Mouse (Mus musculus) right cerebral cortex, adult 18-20 months (tissue): ENCODE measurements around the gene Lcmt1.
A peak's percentile ranks its signal among the peaks of the same experiment; 100 is the strongest.

Experiments used
- DNase-seq: peaks from one replicate; pipeline ENCODE4 v3.0.0; 2022; ENCODE audit warnings: mixed read lengths

Lcmt1 gene

GRCm38 (mm10) chr7:123369759-123370481 is at the start of gene Lcmt1, which contains the start of gene Arhgap17:
Gene Lcmt1 (plus strand): TSS chr7:123369784.
Gene Arhgap17 (minus strand): TSS chr7:123369915.
- DNase-seq = peak; percentile 95

DNA sequence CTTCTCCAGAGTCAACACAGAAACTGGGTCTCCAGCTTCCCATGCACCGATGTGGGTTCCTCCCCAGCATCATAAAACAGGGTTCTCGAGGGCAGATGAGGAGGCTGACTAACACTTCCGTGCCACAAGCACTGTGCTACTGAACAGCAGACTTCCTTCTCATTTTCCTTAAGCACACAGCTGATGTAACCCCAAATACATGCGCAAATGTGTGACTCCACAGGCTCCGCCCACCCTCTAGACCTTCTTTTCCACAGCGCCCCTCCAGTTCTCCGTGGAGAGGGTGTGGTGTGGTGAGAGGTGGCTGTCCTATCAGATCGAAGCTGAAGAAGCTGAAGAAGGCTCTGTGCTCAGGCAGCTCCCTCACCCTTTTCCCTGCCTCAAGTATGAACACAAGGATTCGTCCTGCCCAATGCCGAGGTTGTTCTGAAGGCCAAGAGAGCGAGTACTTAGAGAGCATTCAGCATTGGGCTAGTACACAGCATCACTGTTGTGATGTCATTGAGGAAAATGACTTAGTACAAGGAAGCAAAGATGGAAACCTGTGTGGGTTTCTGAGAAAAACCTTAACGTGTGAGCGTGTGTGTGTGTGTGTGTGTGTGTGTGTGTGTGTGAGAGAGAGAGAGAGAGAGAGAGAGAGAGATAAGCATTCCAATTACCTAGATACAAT is 47.0 kb upstream of the Lcmt1 start:
- DNase-seq = no peak

DNA sequence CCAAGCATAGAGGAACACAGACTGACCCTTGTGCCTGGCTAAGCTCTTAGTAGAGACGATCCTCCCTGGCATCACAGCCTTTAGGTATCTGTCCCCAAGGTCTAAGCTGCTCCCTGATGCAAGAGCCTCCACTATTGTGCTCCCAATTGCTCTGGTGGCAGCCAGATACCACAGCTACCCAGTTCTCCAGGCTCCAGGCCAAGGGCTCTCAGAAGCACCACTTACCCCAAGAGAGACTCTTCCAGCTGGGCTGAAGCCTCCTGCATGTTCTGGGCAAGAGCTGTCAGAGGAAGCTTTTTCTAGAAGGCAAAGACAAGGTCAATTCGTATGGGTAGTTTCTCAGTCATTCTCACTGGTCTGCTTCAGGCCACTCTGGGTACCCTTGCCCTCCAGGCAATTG is 46.2 kb upstream of the Lcmt1 start:
- no peak for DNase-seq

GRCm38 (mm10) chr7:123324105-123324504 is 45.5 kb upstream of the Lcmt1 start:
- no peak for DNase-seq

- DNase-seq = no peak
Observed at GRCm38 (mm10) chr7:123326062-123326461, 43.5 kb upstream of the Lcmt1 start.

DNA sequence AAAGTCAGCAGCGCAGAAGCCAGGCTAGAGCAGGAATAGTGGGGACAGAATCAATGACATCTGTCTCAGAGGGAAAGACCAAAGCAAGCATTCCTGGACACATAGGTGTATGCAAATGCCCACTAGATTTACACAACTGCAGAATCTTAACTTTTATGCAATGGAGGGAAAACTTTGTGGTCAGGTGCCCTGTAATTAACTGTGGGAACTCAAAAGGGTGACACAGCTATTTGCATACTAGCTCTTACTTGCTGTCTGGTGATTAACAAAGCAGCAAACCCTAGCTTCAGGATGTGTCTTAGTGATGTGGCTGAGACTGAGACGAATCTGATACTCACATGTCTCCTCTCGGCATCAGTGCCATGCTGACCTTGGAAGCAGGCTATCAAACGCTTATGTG is 42.7 kb upstream of the Lcmt1 start:
- no peak for DNase-seq

DNA sequence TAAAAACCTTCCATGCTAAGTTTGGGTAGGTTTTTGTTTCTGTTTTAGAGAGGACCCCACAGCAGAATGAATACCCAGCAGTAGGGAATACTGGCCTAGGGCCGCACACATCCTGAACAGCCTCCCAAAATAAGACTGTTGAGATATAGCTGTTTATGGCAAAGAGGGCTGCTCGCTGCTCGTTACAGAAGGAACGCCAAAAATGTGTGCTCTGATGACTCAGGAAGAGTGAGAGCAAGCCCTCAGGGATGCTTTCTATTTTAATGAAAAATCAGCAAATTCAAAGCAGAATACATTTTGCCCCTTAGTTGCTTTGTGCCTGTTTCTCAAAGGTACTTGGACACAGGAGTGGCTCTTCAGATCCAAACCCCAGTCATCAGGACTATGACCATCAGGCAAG is 41.7 kb upstream of the Lcmt1 start:
- no peak for DNase-seq

DNA sequence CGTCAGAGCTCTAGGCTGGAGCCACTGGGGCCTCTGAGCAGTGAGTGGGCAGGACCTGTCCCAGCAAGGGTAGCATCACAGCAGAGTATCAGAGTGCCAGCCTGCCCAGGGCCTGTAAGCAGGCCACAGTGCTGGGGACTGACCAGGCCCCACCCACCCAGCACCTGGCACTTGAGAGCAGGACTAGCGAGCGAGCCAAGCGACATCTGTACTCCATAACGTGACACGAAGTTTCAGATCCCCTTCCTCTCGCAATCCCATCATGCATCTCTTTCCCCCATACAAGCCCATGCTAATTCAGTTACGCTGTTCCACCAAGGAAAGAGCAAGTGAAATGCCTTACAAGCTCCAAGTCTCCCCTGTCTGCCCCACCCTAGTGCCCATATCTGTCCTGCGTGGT is 39.1 kb upstream of the Lcmt1 start:
- DNase-seq = no peak

DNA sequence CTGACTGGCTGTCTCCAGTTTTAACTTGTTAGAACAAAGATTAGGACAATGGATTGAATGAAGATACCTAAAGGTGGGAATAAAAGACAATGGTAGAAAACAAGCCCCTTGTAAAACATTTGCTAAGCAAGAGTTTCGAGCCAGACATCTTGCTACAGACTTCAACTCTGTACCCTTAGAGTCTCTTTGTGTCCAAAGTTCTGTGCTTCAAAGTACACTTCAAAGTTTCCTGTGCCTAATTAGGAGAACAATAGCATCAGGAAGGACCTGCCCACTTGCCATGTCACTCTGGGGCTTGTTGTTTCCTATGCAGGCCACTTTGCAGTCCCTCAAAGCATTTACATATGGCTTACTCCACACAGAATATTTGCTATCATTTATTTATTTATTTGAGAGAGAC is 33.3 kb upstream of the Lcmt1 start:
- DNase-seq = no peak

- no peak for DNase-seq
Observed at GRCm38 (mm10) chr7:123338351-123338750, 31.2 kb upstream of the Lcmt1 start.

GRCm38 (mm10) chr7:123341896-123342295 is 27.7 kb upstream of the Lcmt1 start:
- DNase-seq = no peak

DNA sequence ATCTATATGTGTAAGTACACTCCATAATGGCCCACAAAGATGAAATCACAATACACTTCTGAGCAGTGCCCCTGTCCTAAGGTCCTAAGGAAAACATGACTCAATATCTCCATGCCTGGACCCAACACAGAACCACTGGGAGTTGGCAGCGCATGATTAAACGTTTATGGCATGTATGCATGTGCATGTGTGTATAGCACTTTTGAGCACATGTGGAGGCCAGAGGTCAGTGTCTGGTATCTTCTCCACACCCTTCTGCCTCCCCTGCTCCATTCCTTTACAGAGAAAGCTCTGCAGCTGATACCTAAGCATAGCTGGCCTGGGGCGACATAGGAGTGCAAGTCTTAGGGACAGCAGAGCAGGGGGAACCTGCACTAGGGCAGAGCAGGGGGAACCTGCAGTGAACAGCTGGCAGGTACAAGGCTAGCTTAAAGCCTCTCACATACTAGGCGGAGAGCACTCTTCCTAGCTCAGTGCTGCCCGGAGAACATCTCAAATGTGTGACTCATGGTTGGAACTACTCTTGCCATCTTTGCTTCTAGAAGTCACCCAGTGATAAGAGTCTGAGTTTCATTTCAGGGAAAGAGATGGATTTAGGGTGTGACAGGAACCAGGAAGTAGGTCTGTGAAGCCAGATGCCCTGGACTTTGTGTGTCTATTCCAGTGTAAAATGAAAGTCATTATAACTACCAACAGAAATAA is 25.4 kb upstream of the Lcmt1 start:
- DNase-seq = no peak

GRCm38 (mm10) chr7:123345041-123345544 is 24.5 kb upstream of the Lcmt1 start:
- DNase-seq = no peak

DNA sequence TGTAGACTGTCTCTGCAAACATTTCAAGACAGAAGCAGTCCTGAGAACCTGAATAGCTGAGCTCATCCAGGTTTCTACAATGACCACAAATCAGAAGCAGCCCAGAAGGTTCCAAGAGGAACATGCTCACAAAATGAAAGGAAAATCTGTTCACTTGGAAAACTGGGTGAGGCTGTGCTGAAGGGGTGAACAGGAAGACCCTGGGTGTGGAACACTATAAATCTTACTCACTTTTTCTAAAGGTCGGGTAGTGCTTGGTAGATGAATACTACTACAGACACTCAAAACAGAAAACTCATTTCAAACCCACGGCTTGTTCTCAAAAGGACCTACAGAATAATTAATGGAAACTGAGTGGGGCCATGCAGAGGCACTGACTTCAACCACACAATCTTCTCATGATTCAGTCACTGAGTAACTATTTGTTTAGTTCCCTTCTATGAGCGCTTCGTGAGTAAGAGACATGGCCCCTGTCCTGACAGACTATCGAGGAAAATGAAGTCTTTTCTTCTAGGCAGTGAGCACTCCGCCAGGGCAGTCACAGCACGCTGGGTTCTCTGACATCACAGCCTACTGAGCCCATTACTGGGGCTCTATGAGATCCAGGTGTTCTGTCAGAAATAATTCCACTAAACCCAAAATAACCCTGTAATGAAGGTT is 22.8 kb upstream of the Lcmt1 start:
- no peak for DNase-seq

- DNase-seq = no peak
Observed at GRCm38 (mm10) chr7:123349813-123350212, 19.8 kb upstream of the Lcmt1 start.

GRCm38 (mm10) chr7:123350243-123350642 is 19.3 kb upstream of the Lcmt1 start:
- no peak for DNase-seq

GRCm38 (mm10) chr7:123353081-123353480 is 16.5 kb upstream of the Lcmt1 start:
- no peak for DNase-seq

- DNase-seq = no peak
Observed at GRCm38 (mm10) chr7:123353879-123354278, 15.7 kb upstream of the Lcmt1 start.

DNA sequence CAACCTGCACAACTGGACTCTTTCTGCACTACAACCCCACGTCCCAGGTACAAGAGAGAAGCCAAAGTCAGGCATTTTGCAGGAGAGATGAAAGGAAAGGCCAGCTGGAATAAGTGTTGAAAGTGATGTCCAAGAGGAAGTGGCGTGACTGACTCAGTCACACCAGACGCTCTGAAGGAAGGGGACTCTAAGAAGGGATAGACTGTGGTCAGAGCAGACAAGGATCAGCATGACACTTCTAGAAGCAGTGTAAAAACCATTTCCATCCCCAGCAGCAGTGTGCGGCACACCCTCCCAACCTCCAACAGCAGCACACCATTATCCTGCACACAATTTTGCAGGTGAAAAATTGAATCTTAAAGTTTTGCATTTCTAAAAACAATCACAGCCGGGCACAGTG is 15.2 kb upstream of the Lcmt1 start:
- no peak for DNase-seq

DNA sequence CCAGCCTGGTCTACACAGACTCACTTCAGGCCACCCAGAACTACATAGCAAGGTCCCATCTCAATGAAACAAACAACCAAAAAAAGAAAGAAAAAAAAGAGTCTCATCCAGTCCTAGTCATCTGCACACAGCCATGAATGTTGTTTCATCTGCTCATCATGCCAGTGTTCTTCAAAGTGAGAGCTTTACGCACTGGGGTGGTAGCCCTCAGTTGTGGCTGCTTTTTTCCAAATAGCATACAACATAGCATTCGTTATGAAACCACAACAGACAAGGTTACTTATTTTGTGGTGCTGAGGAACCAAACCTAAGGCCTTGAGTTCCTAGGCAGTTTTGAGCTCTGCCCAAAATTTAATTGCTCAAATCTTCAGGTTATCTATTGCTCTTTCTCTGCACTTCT is 14.7 kb upstream of the Lcmt1 start:
- no peak for DNase-seq

DNA sequence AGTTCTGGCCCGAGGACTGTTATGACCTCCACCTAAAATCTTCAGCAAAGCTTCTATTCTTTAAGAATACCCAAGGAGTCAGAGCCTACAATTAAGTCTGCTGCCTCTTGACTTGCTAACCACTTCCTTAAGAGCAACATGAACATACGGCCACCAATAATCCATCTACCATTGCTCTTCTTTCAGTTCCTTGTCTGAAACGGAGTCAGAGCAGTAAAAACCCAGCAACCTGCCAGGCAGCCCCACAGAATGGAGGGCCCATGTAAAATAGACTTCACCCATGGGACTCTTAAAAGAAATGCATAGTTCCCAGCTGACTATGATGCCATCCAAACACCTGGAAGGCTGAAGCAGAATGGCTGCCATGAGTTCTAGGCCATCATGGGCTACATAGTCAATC is 13.4 kb upstream of the Lcmt1 start:
- DNase-seq = no peak

DNA sequence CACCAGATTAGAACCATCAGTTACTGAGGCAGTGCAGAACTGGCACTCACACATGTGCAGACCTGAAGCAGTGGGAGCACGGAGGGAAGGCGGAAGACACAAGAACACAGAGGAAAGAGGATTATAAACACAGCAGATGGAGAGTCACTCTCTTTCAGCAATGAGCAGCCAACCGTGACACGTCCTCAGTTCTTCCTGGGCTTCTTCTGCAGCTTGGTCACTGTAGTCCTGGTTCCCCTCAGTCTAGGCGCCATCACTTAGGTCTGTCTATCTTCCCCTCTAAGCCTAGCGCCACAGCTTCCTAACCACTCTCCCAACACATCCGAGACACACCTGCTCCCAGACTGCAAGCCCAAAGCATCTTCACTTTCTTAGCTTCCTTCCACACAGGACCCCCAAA is 10.5 kb upstream of the Lcmt1 start:
- no peak for DNase-seq

DNA sequence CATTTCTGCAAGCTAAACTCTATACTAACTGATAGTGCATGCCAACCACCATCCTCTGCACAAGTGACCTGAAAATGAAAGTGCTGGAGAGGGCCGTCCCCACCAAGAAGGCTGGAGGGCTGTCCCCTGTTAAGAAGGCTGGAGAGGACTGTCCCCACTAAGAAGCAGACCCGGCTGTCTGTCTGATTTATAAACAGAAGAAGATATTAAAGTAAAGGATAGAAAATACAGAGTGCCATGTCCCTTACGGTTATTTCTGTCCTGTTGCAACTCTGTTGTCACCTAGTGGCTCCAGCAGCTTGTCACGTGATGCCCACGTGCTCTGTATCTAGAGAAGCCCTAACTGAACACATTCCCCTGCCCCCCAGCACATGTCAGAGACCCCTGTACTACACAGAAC is 9.4 kb upstream of the Lcmt1 start:
- DNase-seq = no peak
